Mouse (Mus musculus) bone marrow macrophage, adult 2 months (primary cell): Measurements from ENCODE around the gene Ryr3. TPM values are rescaled to one million over a fixed set of nuclear protein-coding genes. Genes with fewer than 3 reads are reported as not detected.

ENCODE experiments used
- H3K27ac ChIP-seq: 2 replicates; pipeline ENCODE4 v1.5.1; 2012; ENCODE audit warnings: low read depth, low read length; ENCODE audit not compliant: insufficient read depth
- H3K4me1 ChIP-seq: 2 replicates; pipeline ENCODE4 v1.6.1; 2012; ENCODE audit warnings: low read length; ENCODE audit not compliant: control insufficient read depth, insufficient read depth
- H3K4me3 ChIP-seq: 2 replicates; pipeline ENCODE4 v1.5.1; 2012; ENCODE audit warnings: mild to moderate bottlenecking, low read length, moderate library complexity; ENCODE audit not compliant: insufficient read depth
- CTCF ChIP-seq: IDR thresholded peaks from 2 replicates; pipeline ENCODE4 v1.5.1; 2012; ENCODE audit warnings: low read depth, mild to moderate bottlenecking, low read length, moderate library complexity
- POLR2A ChIP-seq: IDR thresholded peaks from 2 replicates; pipeline ENCODE4 v1.6.1; 2012; ENCODE audit warnings: mild to moderate bottlenecking, low read depth, low read length, borderline replicate concordance
- polyA plus RNA-seq: library from polyadenylated mRNA; stranded (reverse); fragments of >200 nt; gene quantifications from 2 replicates; pipeline ENCODE4 v1.2.4, GENCODE M21; 2012; ENCODE audit not compliant: missing spikeins, insufficient read depth, insufficient read length

Gene Ryr3
- polyA plus RNA-seq, 1 experiment: not detected

DNA sequence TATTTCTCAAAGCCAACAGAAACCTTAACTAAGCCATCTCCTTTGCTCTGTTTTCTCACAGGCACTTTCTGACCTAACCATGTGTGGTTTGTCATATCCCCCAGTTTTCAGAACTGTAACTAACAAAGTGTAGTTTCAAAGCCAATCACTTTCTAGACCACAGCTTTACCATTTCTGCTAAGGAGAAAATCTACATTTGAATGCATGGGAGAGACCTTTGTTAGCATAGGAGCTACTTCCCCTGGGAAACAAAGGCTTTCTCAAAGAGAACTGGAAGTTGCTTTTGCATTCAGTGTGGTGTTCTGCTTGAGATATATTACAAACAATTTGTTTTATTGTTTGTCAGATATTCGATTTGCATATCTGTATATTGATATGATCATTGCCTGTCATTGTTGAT lies 285.1 kb downstream of the Ryr3 start:
- Histone ChIP-seq H3K4me3 (no peak overlapping the region), H3K4me1 (no peaks in the 10 kb centered on the region), H3K27ac (no peak overlapping the region)
- TF ChIP-seq CTCF (no peak), POLR2A (no peak)

DNA sequence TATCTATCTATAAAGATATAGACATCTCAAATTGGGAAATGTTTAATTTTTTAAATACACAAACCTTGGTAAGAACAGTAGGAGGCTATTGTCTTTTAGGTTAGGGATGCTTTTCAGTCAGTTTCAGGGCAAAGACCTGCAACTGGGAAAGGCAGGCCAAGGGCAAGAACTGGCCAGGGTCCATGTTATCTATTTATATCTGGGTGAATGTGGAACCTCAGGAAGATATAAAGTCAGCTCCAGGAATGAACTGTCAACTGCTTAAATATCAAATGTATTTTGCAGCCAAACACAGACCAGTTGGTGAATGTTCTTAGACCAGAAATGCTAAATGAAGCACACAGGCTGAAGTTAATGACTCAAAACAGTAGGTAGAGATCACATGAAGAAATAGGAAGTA lies 303.1 kb downstream of the Ryr3 start:
- H3K4me1 ChIP-seq: no peaks in the 10 kb centered on the region
- H3K27ac ChIP-seq: no peak overlapping the region
- no peak for TF ChIP-seq CTCF
- TF ChIP-seq POLR2A: no peak
- no peak overlapping the region for H3K4me3 ChIP-seq

DNA sequence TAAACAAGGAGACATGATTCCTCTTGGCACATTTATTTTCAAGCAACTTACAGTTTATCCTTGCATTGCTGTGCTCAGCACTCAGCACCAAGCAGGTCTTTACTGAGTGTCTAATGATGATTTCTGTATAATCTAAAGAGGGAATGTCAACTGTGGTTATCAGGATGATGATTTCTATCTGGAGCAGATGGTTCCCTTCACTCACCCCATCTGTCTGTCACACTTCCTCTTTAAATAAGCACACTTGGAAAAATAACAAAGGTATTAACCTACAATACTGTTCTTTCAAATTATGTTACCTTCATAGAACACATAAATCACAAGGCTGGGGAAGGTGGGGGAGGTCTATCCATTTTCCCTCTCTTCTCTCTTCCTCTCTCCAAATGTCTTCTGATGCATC lies 304.3 kb downstream of the Ryr3 start:
- H3K27ac ChIP-seq: no peak overlapping the region
- H3K4me1 ChIP-seq: no peaks in the 10 kb centered on the region
- no peak overlapping the region for H3K4me3 ChIP-seq
- TF ChIP-seq POLR2A: no peak
- TF ChIP-seq CTCF: no peak

DNA sequence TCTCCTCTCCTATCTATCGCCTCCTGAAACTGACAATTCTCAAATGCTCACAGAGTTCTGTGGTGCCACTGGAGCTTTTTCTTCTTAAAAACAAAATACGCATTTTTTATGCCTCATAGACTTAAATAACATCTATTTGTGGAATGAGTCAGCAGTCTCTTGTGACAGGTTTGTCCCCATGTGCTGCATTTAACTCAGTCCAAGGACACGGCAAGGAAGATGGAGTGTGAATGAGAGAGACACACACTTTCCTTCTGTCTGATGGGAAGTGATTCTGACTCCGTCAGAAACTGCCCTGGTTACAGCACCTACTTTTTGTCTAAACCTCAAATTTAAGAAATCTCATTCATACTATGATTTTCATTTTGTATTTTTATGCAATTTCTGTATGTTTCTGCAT lies 306.3 kb downstream of the Ryr3 start:
- Histone ChIP-seq H3K4me3 (no peak overlapping the region), H3K27ac (no peak overlapping the region), H3K4me1 (no peaks in the 10 kb centered on the region)
- no peak for TF ChIP-seq CTCF
- TF ChIP-seq POLR2A: no peak

DNA sequence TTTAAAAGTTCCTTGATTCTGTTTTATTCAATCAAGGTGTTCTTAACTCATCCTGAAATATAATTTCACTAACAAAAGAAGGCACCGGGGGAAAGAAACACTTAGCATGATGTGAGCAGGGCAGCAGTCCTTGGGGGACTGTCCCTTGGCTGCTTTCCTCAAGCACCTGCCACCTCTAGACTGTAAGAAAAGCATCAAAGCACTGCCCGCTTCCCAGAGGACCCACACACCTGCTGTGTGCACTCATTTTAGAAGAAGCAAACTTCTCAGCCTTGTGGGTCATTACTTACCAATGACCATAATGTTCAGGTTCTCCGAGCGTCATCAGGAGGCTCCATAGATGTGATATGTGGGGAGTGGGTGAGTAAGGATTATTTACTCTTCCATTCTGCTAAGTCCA lies 307.8 kb downstream of the Ryr3 start:
- TF ChIP-seq CTCF (no peak), POLR2A (no peak)
- no peak overlapping the region for H3K4me3 ChIP-seq
- H3K4me1 ChIP-seq: no peaks in the 10 kb centered on the region

DNA sequence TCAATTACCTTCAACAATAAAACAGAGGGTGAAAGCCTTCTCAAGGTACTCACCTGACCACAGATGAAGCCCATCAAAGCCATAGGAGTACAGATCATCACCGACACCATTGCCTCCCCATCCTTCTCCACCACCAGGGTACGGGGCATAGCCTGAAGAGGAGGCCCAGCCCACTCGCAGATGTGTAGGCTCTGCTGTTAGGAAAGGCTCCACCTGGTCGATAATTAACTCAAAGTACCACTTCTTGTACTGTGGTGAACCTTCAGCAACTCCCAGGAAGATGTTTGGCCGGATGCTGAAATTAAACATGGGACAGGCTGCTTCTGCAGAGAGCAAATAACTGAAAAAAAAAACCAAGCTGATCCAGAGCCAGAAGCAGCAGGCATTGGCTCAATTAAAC lies 316.1 kb downstream of the Ryr3 start:
- no peaks in the 10 kb centered on the region for H3K4me1 ChIP-seq
- H3K4me3 ChIP-seq: no peak overlapping the region
- TF ChIP-seq POLR2A (no peak), CTCF (no peak)
- no peak overlapping the region for H3K27ac ChIP-seq

More for the DNA sequence above, 307.8 kb downstream of the Ryr3 start:
- no peak overlapping the region for H3K27ac ChIP-seq

DNA sequence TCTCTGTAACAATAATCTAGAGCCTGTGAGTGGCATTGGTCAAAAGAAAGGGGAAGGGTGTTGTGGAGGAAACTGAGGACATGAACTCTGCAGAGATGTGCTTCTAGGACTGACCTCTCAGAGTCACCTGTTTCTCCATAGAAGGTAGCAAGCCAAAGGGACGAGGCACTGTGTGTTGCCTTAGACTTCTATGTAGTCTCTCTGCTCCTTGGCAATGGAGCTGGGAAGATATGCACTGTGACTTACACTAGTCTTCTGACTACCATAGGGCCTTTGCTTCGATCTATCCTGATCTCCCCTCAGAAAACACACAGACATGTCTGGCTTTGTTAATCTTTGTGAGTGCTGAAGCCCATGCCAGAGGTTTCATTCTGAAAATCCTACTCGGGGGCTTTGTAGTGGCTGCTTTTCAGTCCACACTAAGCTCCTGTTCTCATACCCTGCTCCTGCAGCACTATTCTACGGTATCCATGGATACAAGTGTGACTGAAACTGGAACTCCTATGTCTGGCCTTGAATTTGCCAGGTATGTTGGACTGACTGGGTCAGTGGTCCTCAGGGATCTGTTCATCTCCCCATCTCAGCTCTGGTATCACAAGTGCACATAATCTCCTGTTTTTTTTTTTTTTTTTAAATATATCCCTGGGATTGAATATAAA lies 332.3 kb downstream of the Ryr3 start:
- H3K27ac ChIP-seq: no peak overlapping the region
- no peaks in the 10 kb centered on the region for H3K4me1 ChIP-seq
- TF ChIP-seq CTCF: no peak
- no peak for TF ChIP-seq POLR2A
- H3K4me3 ChIP-seq: no peak overlapping the region

DNA sequence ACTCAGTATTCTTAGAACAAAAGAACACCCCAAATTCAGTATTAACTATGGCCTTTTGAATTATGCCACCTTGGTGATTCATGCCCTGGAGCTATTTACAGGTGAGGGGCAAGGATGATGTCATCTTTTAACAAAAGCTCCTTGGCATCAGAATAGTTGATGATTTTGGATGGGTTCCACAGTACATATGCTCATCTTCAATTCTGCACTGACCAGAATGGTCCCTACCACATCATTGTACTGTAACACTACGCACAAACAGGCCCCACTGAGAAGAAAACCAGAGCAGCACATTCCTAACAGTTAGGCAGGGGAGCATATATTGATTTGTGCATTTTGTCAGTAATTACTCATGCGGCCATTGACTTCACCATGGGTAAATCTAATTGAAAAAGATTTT lies 335.1 kb downstream of the Ryr3 start:
- H3K4me3 ChIP-seq: no peak overlapping the region
- H3K4me1 ChIP-seq: no peaks in the 10 kb centered on the region
- TF ChIP-seq CTCF: no peak
- TF ChIP-seq POLR2A: no peak
- no peak overlapping the region for H3K27ac ChIP-seq

DNA sequence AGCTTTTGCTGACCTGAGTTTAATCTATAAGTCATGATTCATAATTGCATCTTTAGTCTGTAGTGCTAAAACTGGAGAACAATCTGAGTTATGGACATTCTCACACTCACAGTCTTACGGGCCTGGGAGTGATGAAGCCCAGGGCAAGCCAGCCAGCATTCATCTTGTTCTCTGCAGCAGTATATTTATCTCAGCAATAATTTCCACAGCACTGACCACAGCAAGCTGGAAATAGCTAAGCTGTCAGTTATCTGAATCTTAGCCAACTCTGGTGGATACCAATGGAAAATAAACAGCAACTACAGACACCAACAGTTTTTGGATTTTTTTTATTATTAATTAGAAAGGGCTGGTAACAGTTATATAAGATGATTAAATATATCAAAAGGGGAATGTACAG lies 335.5 kb downstream of the Ryr3 start:
- no peak overlapping the region for H3K27ac ChIP-seq
- H3K4me1 ChIP-seq: no peaks in the 10 kb centered on the region
- no peak for TF ChIP-seq CTCF
- no peak for TF ChIP-seq POLR2A
- H3K4me3 ChIP-seq: no peak overlapping the region

DNA sequence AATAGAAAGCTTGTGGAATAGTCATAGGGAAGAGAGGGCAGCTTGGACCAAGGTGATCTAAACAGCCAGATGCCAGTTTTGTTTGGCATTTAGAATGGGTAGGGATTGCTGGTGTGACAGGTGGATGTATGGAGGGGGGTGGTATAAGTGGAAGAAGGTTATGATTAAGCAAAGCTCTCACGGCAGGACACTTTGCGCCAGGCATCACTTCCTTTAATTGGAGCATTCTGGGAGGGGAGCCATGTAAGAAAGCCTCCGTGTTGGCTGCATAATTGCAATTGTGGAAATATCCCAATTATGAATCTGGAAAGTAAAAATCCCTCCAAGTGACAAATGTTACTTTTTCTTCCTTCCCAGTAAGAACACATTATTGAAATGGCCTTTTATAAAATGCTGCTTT lies 339.5 kb downstream of the Ryr3 start:
- Histone ChIP-seq H3K4me3 (no peak overlapping the region), H3K27ac (no peak overlapping the region), H3K4me1 (no peaks in the 10 kb centered on the region)
- TF ChIP-seq POLR2A: no peak
- no peak for TF ChIP-seq CTCF

DNA sequence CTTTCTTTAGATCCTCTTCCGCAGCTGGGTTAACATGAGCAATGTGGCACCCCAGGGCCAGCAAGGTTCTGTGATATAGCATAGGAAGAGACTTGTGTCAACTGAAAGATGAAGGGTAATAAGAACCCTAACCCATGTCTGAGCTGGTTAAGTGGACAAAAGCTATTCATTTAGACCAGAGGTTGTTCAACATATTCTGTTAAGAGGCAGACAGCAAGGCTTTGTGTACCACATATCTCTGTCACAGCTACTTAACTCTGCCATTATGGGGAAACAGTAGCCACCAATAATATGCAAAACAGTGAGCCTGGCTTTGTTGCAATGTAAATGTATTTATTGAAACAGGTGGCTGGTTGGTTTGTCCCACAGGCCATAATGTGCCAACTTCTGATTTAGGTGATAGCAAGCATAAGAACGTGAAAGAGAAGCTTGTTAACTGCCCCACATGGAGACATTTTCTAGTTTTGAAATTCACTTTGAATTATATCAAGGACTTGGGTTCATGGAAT lies 350.8 kb downstream of the Ryr3 start:
- TF ChIP-seq POLR2A (no peak), CTCF (no peak)
- H3K4me3 ChIP-seq: no peak overlapping the region
- no peaks in the 10 kb centered on the region for H3K4me1 ChIP-seq
- H3K27ac ChIP-seq: no peak overlapping the region
